Mouse (Mus musculus): ENCODE measurements at regions not wholly inside any gene's neighbourhood (a gene's known extent, or its start where the extent isn't known, plus 50 kb on each side); places are given as distances from the start of the nearest gene placed in this dataset.
A peak's percentile ranks its signal among the peaks of the same experiment; 100 is the strongest.

DNA sequence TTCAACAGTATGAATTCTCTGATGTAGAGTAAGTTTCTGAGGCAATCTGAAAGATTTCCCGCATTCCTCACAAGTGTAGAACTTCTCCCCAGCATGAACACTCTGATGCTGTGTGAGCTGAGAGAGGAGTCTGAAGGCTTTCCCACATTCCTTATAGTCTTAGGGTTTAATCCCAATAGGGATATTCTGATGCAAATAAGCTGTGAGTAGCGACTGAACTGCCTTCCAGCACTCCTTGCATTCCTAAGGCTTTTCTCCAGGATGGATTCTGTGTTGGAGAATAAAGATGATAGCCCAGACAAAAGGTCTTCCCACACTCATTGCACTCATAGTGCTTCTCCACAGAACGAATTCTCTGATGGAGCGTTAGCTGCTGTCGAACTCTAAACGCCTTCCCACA, 152.6 kb upstream of the Api5 start:
- DNase-seq (ENCODE audit: low spot score in 2 of 2), result no peak

GRCm38 (mm10) chr2:94587255-94587654, 149.3 kb upstream of the Api5 start:
- no peak for DNase-seq (ENCODE audit: low spot score in 2 of 2)

DNA sequence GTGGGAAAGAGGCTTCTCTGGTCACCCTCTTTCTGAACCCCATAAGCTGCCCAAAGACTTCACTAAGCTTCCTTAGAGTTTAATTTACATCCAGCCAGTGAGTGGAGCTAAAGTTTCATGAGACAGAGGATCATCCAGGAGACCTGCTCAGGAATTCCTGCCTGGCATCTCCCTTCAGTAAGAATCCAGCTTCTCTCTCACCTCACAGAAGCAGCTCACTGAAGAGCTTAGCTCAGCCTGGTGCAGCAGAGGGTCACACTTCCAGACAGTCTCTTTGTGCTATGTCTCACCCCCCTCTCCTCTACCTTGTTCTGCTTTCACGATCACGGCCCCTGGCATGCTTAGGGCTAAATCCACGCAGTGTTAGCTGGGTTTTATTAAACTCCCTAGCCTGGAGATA, 133.7 kb upstream of the Api5 start:
- DNase-seq (ENCODE audit: low spot score in 2 of 2), result peak in 1 of 2 experiments; percentile 8

GRCm38 (mm10) chr2:94541230-94541905, 103.4 kb upstream of the Api5 start:
- DNase-seq (ENCODE audit: low spot score in 2 of 2), result no peak

GRCm38 (mm10) chr2:94536631-94537030, 98.7 kb upstream of the Api5 start:
- DNase-seq (ENCODE audit: low spot score in 2 of 2), result no peak

GRCm38 (mm10) chr2:94531175-94531574, 93.2 kb upstream of the Api5 start:
- no peak for DNase-seq (ENCODE audit: low spot score in 2 of 2)

DNA sequence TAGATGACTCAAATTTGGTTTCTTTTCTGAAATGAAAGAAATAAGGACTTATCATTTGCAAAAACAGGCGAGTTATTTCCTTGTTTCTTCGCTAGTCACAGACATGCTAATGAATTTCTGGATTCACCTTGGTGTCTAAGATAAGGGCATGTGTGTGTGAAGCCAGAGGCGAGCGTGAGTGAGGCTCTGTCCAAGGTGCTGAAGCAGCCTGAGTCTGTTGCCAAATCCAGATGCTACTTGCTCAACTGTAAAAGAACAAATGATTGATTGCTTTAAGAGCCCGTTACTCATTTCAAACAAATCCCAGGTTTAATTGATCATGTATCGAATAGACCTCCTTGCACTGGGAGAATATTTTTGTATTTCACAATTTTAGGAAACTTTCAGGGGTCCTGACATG, 86.6 kb upstream of the Api5 start:
- no peak for DNase-seq (ENCODE audit: low spot score in 2 of 2)

GRCm38 (mm10) chr2:94516866-94517265, 78.9 kb upstream of the Api5 start:
- no peak for DNase-seq (ENCODE audit: low spot score in 2 of 2)

DNA sequence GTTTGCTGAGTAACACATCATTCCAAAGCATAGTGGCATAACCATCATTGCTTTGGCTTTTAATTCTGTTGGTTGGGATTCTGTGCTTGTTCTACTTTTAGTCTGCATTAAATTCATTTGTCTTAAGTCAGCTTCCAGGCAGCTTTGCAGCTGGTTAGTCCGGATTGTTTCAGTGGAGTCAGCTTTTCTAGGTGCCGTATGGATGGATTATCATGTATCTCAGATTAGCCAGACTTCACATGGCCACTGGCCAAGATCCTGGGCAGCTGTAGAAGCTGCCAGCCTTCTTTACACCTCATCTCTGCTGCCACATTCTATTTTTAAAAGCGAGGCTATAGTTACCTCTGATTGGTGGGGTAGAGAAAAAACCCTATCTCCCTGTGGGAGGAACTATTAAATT, 74.1 kb upstream of the Api5 start:
- DNase-seq (ENCODE audit: low spot score in 2 of 2), result no peak

GRCm38 (mm10) chr2:94500649-94501048, 62.7 kb upstream of the Api5 start:
- no peak for DNase-seq (ENCODE audit: low spot score in 2 of 2)

DNA sequence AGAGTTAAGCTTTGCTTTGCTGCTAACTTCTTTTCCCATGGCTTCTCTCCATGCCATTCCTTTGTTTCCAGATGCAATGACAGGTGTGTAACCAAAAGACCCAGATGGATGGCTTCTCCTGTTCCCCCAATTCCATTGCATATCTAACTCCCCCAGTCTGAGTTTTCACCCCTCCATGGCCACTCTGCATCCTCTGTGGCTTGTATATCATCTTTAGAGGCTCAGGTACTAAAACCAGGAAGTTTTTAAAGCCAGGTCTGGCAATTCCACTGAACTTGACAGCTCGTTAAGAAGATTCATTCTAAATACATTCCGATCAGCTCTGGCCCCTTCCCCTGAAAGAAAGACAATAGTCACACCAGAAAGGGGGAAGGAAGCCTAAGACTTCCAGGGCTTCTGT, 60.6 kb upstream of the Api5 start:
- no peak for DNase-seq (ENCODE audit: low spot score in 2 of 2)

Data from frontal cortex, postnatal 14 days (tissue).